Mouse (Mus musculus) lung, adult 2 months (tissue): ENCODE data around the gene Mecom.

Experiments
- CTCF ChIP-seq: fragments of 200-500 bp; IDR thresholded peaks from 2 replicates; pipeline ENCODE4 v1.5.1; 2011; ENCODE audit warnings: mild to moderate bottlenecking, low read length, control low read depth; ENCODE audit not compliant: insufficient read depth
- POLR2A ChIP-seq: fragments of 200-500 bp; IDR thresholded peaks from 2 replicates; pipeline ENCODE4 v1.6.1; 2011; ENCODE audit warnings: low read depth, mild to moderate bottlenecking, control low read depth, low read length, borderline replicate concordance; ENCODE audit errors: extremely low read depth

GRCm38 (mm10) chr3:30488808-30489207 is 59.0 kb downstream of the Mecom start:
- no peak for TF ChIP-seq POLR2A
- no peak for TF ChIP-seq CTCF
